Mouse (Mus musculus): Measurements from ENCODE around the gene Wrap73.

Gene Wrap73

GRCm38 (mm10) chr4:154142211-154143040 lies at the start of gene Wrap73:
TSS of gene Wrap73 (plus strand) at chr4:154142372.
- DNase-seq (ENCODE audit: low read depth): peak; percentile 92

- peak; percentile 51 for DNase-seq (ENCODE audit: low read depth)
Observed at GRCm38 (mm10) chr4:154093210-154093609, 49.0 kb upstream of the Wrap73 start.

GRCm38 (mm10) chr4:154096111-154096510 lies 46.1 kb upstream of the Wrap73 start:
- DNase-seq (ENCODE audit: low read depth): no peak

- DNase-seq (ENCODE audit: low read depth): no peak
Observed at GRCm38 (mm10) chr4:154099361-154099760, 42.8 kb upstream of the Wrap73 start.

- no peak for DNase-seq (ENCODE audit: low read depth)
Observed at GRCm38 (mm10) chr4:154103386-154103785, 38.8 kb upstream of the Wrap73 start.

GRCm38 (mm10) chr4:154103912-154104311 lies 38.3 kb upstream of the Wrap73 start:
- no peak for DNase-seq (ENCODE audit: low read depth)

- peak; percentile 72 for DNase-seq (ENCODE audit: low read depth)
Observed at GRCm38 (mm10) chr4:154105381-154106001, 36.7 kb upstream of the Wrap73 start.

- no peak for DNase-seq (ENCODE audit: low read depth)
Observed at GRCm38 (mm10) chr4:154106497-154107061, 35.6 kb upstream of the Wrap73 start.

GRCm38 (mm10) chr4:154109216-154109849 lies 32.8 kb upstream of the Wrap73 start:
- DNase-seq (ENCODE audit: low read depth): peak; percentile 2

GRCm38 (mm10) chr4:154109850-154110243 lies 32.3 kb upstream of the Wrap73 start:
- no peak for DNase-seq (ENCODE audit: low read depth)

- DNase-seq (ENCODE audit: low read depth): no peak
Observed at GRCm38 (mm10) chr4:154116421-154116820, 25.8 kb upstream of the Wrap73 start.

- no peak for DNase-seq (ENCODE audit: low read depth)
Observed at GRCm38 (mm10) chr4:154118782-154119181, 23.4 kb upstream of the Wrap73 start.

GRCm38 (mm10) chr4:154119208-154119607 lies 23.0 kb upstream of the Wrap73 start:
- no peak for DNase-seq (ENCODE audit: low read depth)

- DNase-seq (ENCODE audit: low read depth): no peak
Observed at GRCm38 (mm10) chr4:154121800-154122199, 20.4 kb upstream of the Wrap73 start.

GRCm38 (mm10) chr4:154122374-154122773 lies 19.8 kb upstream of the Wrap73 start:
- no peak for DNase-seq (ENCODE audit: low read depth)

- no peak for DNase-seq (ENCODE audit: low read depth)
Observed at GRCm38 (mm10) chr4:154123553-154123952, 18.6 kb upstream of the Wrap73 start.

GRCm38 (mm10) chr4:154125202-154125601 lies 17.0 kb upstream of the Wrap73 start:
- no peak for DNase-seq (ENCODE audit: low read depth)

GRCm38 (mm10) chr4:154127273-154127672 lies 14.9 kb upstream of the Wrap73 start:
- no peak for DNase-seq (ENCODE audit: low read depth)

GRCm38 (mm10) chr4:154129950-154130349 lies 12.2 kb upstream of the Wrap73 start:
- DNase-seq (ENCODE audit: low read depth): no peak

GRCm38 (mm10) chr4:154131894-154132293 lies 10.3 kb upstream of the Wrap73 start:
- DNase-seq (ENCODE audit: low read depth): no peak

- no peak for DNase-seq (ENCODE audit: low read depth)
Observed at GRCm38 (mm10) chr4:154134803-154135202, 7.4 kb upstream of the Wrap73 start.

- DNase-seq (ENCODE audit: low read depth): no peak
Observed at GRCm38 (mm10) chr4:154137139-154137538, 5.0 kb upstream of the Wrap73 start.
